In the genomic region with DNA sequence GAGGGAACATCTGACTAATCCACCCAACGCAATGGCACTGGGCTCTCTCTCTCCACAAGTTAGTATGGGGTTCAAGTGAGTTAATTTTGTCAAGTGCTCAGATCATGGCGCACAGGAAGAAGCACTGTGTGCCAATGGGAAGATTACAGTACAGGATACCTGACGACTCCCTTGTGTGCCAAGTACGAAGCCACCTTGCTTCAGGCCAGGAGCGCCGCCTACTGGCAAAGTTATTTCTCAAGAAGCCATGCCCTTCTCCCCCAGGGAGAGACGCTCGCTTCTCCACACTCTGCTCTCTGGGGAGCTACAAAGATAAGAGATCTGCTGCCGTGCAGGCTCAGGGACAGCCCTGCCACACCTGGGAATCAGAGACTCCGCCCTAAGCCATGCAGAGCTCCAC, we compare ENCODE assay signal across 11 mouse cellular contexts. TPM values are rescaled to one million over a fixed set of nuclear protein-coding genes. Genes with fewer than 3 reads are reported as not detected.
DNase-seq lines count a peak whose midpoint lies in the region; ATAC-seq and TF ChIP-seq lines count a peak whose summit lies in the region.
"Had no signal": no experiment of that assay in that cellular context is flagged by ENCODE, and none has a peak within 500 bp of the region (broad histone marks: within the 10 kb centered on the region; RNA-seq: fewer than 3 reads in every experiment).

No protein-coding gene starts in this region.

- peak; percentile 78 for DNase-seq in gastrocnemius, adult 2 months
- DNase-seq in gastrocnemius, postnatal 4 days (ENCODE audit: low spot score in 2 of 2) = no peak
- peak; percentile 28 to 48 for DNase-seq in urinary bladder, postnatal 36 days (ENCODE audit: low spot score in 2 of 2)
- no peak for DNase-seq in urinary bladder, adult 2 months (ENCODE audit: low spot score)
- peak; percentile 64 for DNase-seq in embryo, embryonic 11 days
- DNase-seq in kidney, postnatal 4 days = peak; percentile 71 to 76
- DNase-seq in spleen, postnatal 4 days (ENCODE audit: low spot score in 2 of 2) = peak; percentile 49 to 78

- TF ChIP-seq CTCF in gastrocnemius, adult 2 months (IDR thresholded peaks at IDR 0.05) = peak; percentile 77

- no peak overlapping the region for H3K27ac ChIP-seq in gastrocnemius, adult 2 months
- H3K27ac ChIP-seq: limb, embryonic 15.5 days; stomach, embryonic 15.5 days had no signal

- no peak overlapping the region for H3K4me3 ChIP-seq in gastrocnemius, adult 2 months
- H3K4me3 ChIP-seq: limb, embryonic 15.5 days; stomach, embryonic 15.5 days had no signal

- ATAC-seq in erythroblast, adult 5-6 weeks (replicated peaks; ENCODE audit: low FRiP score, poor library complexity, severe bottlenecking) = no peak

- intact Hi-C loops in gastrocnemius, adult 2 months (cut with DNase I) = loop anchor here (2.0 kb wide), 1 partner anchor 87 kb away; no protein-coding TSS in a partner anchor

RNA-seq across cellular contexts. Expression of a gene that starts 19.5 kb away (rescaled TPM):
- total RNA-seq in gastrocnemius, adult 2 months (2021) = not detected
- under 1 TPM in 1 of 2 experiments, not detected in 1; 0.21 TPM for total RNA-seq in gastrocnemius, postnatal 4 days (2021)
- polyA plus RNA-seq in urinary bladder, adult 2 months (2012; rRNA removed) = not detected in 2 replicates
- not detected in 2 replicates for total RNA-seq in erythroblast, adult 5-6 weeks (2015; ENCODE audit: low replicate concordance)
- total RNA-seq in erythroblast, adult 5-6 weeks (2017; ENCODE audit: low replicate concordance) = not detected in 2 replicates
- total RNA-seq: common myeloid progenitor, adult 5-6 weeks had no signal
- polyA plus RNA-seq: limb, embryonic 15.5 days; stomach, embryonic 15.5 days had no signal

RNA-seq across cellular contexts. Expression of a gene that starts 29.1 kb away (rescaled TPM):
- total RNA-seq in gastrocnemius, adult 2 months (2021) = under 1 TPM; 0.33 to 0.66 TPM
- total RNA-seq in gastrocnemius, postnatal 4 days (2021) = 1 to 10 TPM; 3.7 to 4.8 TPM
- polyA plus RNA-seq in urinary bladder, adult 2 months (2012; rRNA removed) = 0.76 and 1.6 TPM in 2 replicates
- not detected in 2 replicates for total RNA-seq in erythroblast, adult 5-6 weeks (2015; ENCODE audit: low replicate concordance)
- total RNA-seq in erythroblast, adult 5-6 weeks (2017; ENCODE audit: low replicate concordance) = not detected in 2 replicates
- total RNA-seq: common myeloid progenitor, adult 5-6 weeks had no signal

RNA-seq across cellular contexts. Expression of a gene that starts 29.7 kb away (rescaled TPM):
- total RNA-seq in gastrocnemius, adult 2 months (2021) = under 1 TPM; 0.08 to 0.22 TPM
- 1 to 10 TPM in 1 of 2 experiments, under 1 TPM in 1; 0.60 to 1.2 TPM for total RNA-seq in gastrocnemius, postnatal 4 days (2021)
- 0.06 and 0.07 TPM in 2 replicates for polyA plus RNA-seq in urinary bladder, adult 2 months (2012; rRNA removed)
- total RNA-seq in erythroblast, adult 5-6 weeks (2015; ENCODE audit: low replicate concordance) = not detected in 2 replicates
- not detected in 2 replicates for total RNA-seq in erythroblast, adult 5-6 weeks (2017; ENCODE audit: low replicate concordance)
- total RNA-seq: common myeloid progenitor, adult 5-6 weeks had no signal

RNA-seq across cellular contexts. Expression of a gene that starts 38.7 kb away (rescaled TPM):
- 1 to 10 TPM; 5.2 to 5.7 TPM for total RNA-seq in gastrocnemius, adult 2 months (2021)
- 1 to 10 TPM; 3.6 to 5.2 TPM for total RNA-seq in gastrocnemius, postnatal 4 days (2021)
- 6.1 and 7.0 TPM in 2 replicates for polyA plus RNA-seq in urinary bladder, adult 2 months (2012; rRNA removed)
- 2.7 and 3.3 TPM in 2 replicates for total RNA-seq in erythroblast, adult 5-6 weeks (2015; ENCODE audit: low replicate concordance)
- 1.5 and 4.0 TPM in 2 replicates for total RNA-seq in erythroblast, adult 5-6 weeks (2017; ENCODE audit: low replicate concordance)

Comparison
In these comparisons a context has a peak if more than half of its experiments do, and no peak if none do; other contexts are left out.
1. DNase-seq: peak in gastrocnemius, adult 2 months (single experiment), urinary bladder, postnatal 36 days (2 of 2), embryo, embryonic 11 days (single experiment), kidney, postnatal 4 days (2 of 2) and spleen, postnatal 4 days (2 of 2); none in gastrocnemius, postnatal 4 days (0 of 2) and urinary bladder, adult 2 months (single experiment).